Mouse (Mus musculus) spleen, postnatal 4 days (tissue): ENCODE measurements around the gene Atp6ap1l.

Experiments used
- DNase-seq, 2 experiments: peaks; one replicate each; pipeline ENCODE4 v3.0.0; 2022; ENCODE audit warnings: low spot score in 2 of 2

The Atp6ap1l gene

GRCm38 (mm10) chr13:90886568-90886983 is 18.6 kb downstream of the Atp6ap1l start:
- peak; percentile 60 to 81 for DNase-seq

GRCm38 (mm10) chr13:90885856-90886532 is 19.2 kb downstream of the Atp6ap1l start:
- DNase-seq, result no peak

- DNase-seq, result no peak
Measured at GRCm38 (mm10) chr13:90881727-90882429, 23.3 kb downstream of the Atp6ap1l start.

- no peak for DNase-seq
Measured at GRCm38 (mm10) chr13:90871579-90871978, 33.6 kb downstream of the Atp6ap1l start.

GRCm38 (mm10) chr13:90869157-90869556 is 36.0 kb downstream of the Atp6ap1l start:
- no peak for DNase-seq

- no peak for DNase-seq
Measured at GRCm38 (mm10) chr13:90862138-90862537, 43.0 kb downstream of the Atp6ap1l start.

GRCm38 (mm10) chr13:90860888-90861431 is 44.2 kb downstream of the Atp6ap1l start:
- no peak for DNase-seq

- DNase-seq, result no peak
Measured at GRCm38 (mm10) chr13:90852727-90853630, 52.2 kb downstream of the Atp6ap1l start.

GRCm38 (mm10) chr13:90851795-90852194 is 53.4 kb downstream of the Atp6ap1l start:
- DNase-seq, result no peak

- no peak for DNase-seq
Measured at GRCm38 (mm10) chr13:90844191-90844590, 61.0 kb downstream of the Atp6ap1l start.

- DNase-seq, result no peak
Measured at GRCm38 (mm10) chr13:90843412-90843811, 61.7 kb downstream of the Atp6ap1l start.

- DNase-seq, result no peak
Measured at GRCm38 (mm10) chr13:90841213-90841553, 64.0 kb downstream of the Atp6ap1l start.

- no peak for DNase-seq
Measured at GRCm38 (mm10) chr13:90840530-90841212, 64.5 kb downstream of the Atp6ap1l start.

- DNase-seq, result no peak
Measured at GRCm38 (mm10) chr13:90833641-90834207, 71.4 kb downstream of the Atp6ap1l start.
